Mouse (Mus musculus): Measurements from ENCODE around the gene Crim1. TPM values are rescaled to one million over a fixed set of nuclear protein-coding genes. Genes with fewer than 3 reads are reported as not detected.
A peak's percentile ranks its signal among the peaks of the same experiment; 100 is the strongest.
"Not testable (repeated sequence)": the region's sequence is repeated elsewhere in the genome, so short reads cannot be mapped to it uniquely, and the experiment has no call there.

Crim1 gene
- polyA plus RNA-seq, 1 experiment from 2014 or later = 13.1 TPM

DNA sequence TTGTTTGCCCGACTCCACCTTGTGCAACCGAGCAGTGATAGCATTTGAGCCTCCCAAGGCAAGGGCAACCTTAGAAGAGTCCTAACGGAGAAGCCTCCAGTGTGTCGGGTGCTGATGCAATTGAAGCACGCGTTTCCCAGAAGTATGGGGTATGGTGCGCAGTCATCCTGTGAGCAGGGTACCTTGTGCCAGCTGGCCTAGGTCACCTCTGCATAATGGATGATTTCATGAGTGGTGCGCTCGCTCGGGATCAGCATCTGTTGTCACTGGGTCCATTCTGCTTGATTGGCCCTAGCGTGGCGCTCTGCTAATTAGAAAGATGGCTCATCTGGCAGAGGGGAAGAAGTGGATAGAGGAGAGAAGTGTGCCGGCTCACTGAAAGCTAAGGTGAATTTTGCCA lies 37.9 kb downstream of the Crim1 start:
- peak; percentile 51; the same call in 1 of the 2 replicates for ATAC-seq (replicated peaks)
- Histone ChIP-seq H3K27me3 (replicated peaks) (no peaks in the 10 kb centered on the region), H3K9me3 (no peaks in the 10 kb centered on the region), H3K27ac (no peak overlapping the region), H3K36me3 (replicated peaks) (no peaks in the 10 kb centered on the region; the same call in 1 of the 2 replicates), H3K4me1 (peaks cover 4% of the 10 kb centered on the region; the same call in 1 of the 2 replicates), H3K4me2 (no peak overlapping the region), H3K9ac (no peak overlapping the region), H3K4me3 (no peak overlapping the region)
- WGBS = 79% methylated on average over 13 of the region's 13 CpGs

DNA sequence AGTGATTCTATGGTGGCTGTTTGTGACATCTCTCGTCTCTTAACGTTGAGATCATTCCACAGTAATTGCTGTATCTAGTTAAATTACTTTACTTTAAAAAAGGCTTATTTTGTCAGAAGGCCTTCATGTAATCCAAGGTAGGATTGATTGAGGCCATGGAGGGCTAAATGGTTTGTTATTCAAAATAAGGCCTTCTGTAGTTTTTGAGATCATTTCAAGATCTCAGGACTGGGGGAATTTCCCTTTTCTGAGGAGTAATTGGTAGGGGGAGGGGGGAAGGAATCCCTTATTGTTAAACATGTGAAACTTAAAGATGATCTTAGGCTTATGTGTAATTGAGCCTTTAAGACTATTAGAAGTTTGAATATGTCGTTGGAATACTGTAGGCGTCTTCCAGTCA lies 40.1 kb downstream of the Crim1 start:
- no peak overlapping the region for H3K9ac ChIP-seq
- ATAC-seq (replicated peaks) = no peak
- no peaks in the 10 kb centered on the region; the same call in 1 of the 2 replicates for H3K36me3 ChIP-seq (replicated peaks)
- H3K9me3 ChIP-seq = no peaks in the 10 kb centered on the region
- H3K4me1 ChIP-seq = no peaks in the 10 kb centered on the region
- H3K4me3 ChIP-seq = no peak overlapping the region
- H3K27ac ChIP-seq = no peak overlapping the region
- H3K4me2 ChIP-seq = no peak overlapping the region
- WGBS = 91% methylated on average over 4 of the region's 4 CpGs
- H3K27me3 ChIP-seq (replicated peaks) = no peaks in the 10 kb centered on the region

DNA sequence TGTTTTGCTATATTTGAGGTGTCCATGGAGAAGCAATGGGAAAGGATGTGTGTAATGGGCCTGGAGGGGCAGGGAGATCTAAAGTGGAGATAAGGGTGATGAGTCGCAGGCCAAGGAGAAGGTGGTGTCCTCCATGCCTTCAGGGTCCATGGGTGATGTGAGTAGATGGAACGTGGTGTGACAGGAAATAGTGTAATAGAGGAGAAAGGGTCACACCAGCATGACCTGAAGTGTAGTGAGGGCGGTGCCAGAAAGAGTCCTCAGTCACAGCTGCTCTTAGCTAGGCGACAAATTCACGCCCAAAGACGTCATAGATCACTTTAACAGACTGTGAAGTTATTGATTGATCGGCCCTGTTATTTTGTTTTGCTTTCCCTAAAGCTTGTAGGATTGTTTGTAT lies 41.2 kb downstream of the Crim1 start:
- no peaks in the 10 kb centered on the region for H3K27me3 ChIP-seq (replicated peaks)
- H3K4me1 ChIP-seq = no peaks in the 10 kb centered on the region; the same call in 1 of the 2 replicates
- WGBS = 89% methylated on average over 7 of the region's 7 CpGs
- H3K9me3 ChIP-seq = no peaks in the 10 kb centered on the region
- no peak overlapping the region for H3K4me3 ChIP-seq
- H3K9ac ChIP-seq = no peak overlapping the region
- no peak for ATAC-seq (replicated peaks)
- H3K27ac ChIP-seq = no peak overlapping the region
- H3K36me3 ChIP-seq (replicated peaks) = no peaks in the 10 kb centered on the region; the same call in 1 of the 2 replicates
- no peak overlapping the region for H3K4me2 ChIP-seq

DNA sequence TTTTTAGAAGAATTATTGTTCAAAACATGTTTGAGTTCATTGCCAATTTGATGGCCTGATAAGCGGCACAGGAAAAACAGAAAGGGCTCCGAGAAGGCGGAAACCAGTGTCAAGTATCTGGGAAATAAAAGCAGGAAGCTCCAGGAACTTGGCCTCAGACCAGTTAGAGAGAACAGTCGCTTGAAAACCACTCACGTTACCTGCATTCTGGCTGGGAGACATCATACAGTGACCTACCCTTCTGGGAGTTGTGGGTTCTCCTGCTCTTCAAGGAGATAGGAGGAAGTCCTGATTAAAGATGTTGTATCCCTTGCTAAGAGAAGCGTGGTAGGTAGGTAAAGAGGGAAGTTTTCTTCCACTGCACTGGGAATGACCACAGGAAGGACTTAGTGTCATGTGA lies 44.7 kb downstream of the Crim1 start:
- Histone ChIP-seq H3K9me3 (no peaks in the 10 kb centered on the region), H3K36me3 (replicated peaks) (no peaks in the 10 kb centered on the region), H3K27me3 (replicated peaks) (no peaks in the 10 kb centered on the region), H3K4me3 (no peak overlapping the region), H3K4me2 (no peak overlapping the region), H3K27ac (no peak overlapping the region), H3K4me1 (peaks cover 10% of the 10 kb centered on the region), H3K9ac (no peak overlapping the region)
- ATAC-seq (replicated peaks) = no peak
- 86% methylated on average over 6 of the region's 6 CpGs for WGBS

DNA sequence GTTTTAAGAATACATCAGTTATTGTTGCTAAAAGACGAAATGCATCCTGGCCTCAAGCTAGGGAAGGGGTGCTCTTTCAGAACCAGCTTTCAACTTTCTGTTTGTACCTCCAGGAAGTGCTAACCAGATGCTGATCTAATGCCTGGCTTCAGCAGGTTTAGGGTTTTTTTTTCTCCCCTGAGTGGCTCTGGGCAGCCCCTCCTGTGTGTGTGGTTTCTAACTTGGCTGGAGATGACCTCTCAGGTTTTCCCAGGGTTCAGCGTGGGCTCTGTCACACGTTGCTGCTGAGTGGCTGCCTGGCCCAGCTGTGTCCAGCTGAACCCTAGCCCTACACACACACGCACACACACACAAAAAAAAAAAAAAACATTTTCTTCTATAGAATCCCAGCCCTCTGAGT lies 45.4 kb downstream of the Crim1 start:
- Histone ChIP-seq H3K9ac (no peak overlapping the region), H3K27ac (no peak overlapping the region), H3K4me1 (peaks cover 10% of the 10 kb centered on the region), H3K27me3 (replicated peaks) (no peaks in the 10 kb centered on the region), H3K4me2 (no peak overlapping the region), H3K36me3 (replicated peaks) (no peaks in the 10 kb centered on the region), H3K4me3 (no peak overlapping the region), H3K9me3 (no peaks in the 10 kb centered on the region)
- 58% methylated on average over 4 of the region's 4 CpGs for whole genome bisulfite sequencing
- ATAC-seq (replicated peaks) = no peak; the same call in 1 of the 2 replicates

DNA sequence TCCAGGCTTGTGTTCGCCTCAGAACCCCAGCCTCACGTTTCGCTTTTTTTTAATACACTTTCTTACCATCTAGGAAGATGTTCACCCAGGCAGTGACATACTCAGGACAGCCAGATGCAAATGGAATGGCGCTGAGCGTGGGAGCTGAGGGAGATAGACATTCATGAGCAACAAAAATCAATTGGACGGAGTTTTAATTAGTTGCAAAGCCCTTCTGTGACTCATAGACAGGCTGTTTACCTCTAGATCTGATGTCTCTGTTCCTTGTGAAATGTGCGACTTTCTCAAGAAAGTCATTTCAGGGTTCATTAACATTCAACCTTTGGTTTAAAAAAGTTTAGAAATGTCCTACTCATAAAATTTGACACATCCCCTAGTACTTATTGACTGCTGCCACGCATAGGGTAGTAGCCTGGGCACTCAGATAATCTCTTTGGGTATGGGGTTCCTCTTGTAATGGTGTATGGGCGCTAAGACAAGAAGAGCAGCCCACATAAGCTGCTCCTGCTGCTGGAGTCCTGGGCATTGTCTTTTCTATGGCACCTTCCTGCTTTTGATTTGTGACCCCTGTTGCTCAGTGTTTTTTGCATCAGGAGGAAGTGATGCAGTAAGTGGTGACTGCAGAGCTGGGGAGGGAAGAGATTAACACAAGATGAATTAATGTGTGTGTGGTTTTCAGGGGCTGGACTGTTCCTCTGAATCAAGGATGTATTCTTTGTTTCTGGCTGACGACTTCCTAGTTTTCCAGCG lies 46.8 kb downstream of the Crim1 start:
- Histone ChIP-seq H3K9ac (no peak overlapping the region), H3K36me3 (replicated peaks) (no peaks in the 10 kb centered on the region), H3K27me3 (replicated peaks) (no peaks in the 10 kb centered on the region), H3K4me1 (peaks cover 10% of the 10 kb centered on the region), H3K9me3 (no peaks in the 10 kb centered on the region), H3K4me3 (no peak overlapping the region), H3K4me2 (no peak overlapping the region), H3K27ac (no peak overlapping the region)
- no peak for ATAC-seq (replicated peaks)
- WGBS = 27% methylated on average over 11 of the region's 11 CpGs

DNA sequence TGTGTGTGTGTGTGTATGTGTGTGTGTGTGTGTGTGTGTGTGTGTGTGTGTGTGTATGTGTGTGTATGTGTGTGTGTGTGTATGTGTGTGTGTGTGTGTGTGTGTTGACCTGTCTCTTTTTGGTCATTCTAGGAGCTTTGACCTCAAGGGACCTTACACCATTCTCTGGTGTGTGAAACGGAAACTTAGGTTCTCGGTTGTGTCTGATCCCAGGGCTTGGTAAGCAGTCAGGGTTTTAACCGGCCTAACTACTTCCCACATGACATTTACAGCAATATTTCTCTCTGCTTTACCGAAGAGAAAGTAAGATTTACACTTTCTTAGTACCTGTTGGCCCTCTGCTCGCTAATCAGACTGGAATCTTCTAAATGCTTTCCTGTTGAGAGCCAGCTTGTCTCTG lies 48.1 kb downstream of the Crim1 start:
- H3K9ac ChIP-seq = no peak overlapping the region
- H3K4me2 ChIP-seq = no peak overlapping the region
- H3K36me3 ChIP-seq (replicated peaks) = no peaks in the 10 kb centered on the region
- H3K4me3 ChIP-seq = no peak overlapping the region
- peaks cover 11% of the 10 kb centered on the region for H3K4me1 ChIP-seq
- H3K27ac ChIP-seq = no peak overlapping the region
- no peak for ATAC-seq (replicated peaks)
- no peaks in the 10 kb centered on the region for H3K9me3 ChIP-seq
- no peaks in the 10 kb centered on the region for H3K27me3 ChIP-seq (replicated peaks)
- 81% methylated on average over 5 of the region's 5 CpGs for WGBS

DNA sequence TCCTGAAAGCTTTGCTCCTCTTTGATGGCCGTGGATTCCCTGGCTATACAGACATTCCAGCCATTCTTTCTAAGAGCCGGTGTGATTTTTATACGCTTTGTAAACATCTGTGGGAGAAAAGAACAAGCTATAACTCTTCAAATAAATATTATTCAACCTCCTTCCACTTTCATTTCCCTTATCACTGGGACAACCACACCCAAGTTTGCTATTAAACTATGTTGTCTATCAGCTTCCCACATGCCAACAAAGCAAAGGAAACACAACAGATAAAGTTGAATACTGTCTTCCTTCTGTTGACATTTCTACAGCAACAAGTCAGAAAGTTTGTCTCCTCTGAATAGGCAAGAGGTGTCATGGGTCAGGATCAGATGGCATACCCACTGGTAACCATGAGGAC lies 48.9 kb downstream of the Crim1 start:
- H3K4me1 ChIP-seq = peaks cover 15% of the 10 kb centered on the region
- H3K36me3 ChIP-seq (replicated peaks) = no peaks in the 10 kb centered on the region
- H3K9me3 ChIP-seq = no peaks in the 10 kb centered on the region
- ATAC-seq (replicated peaks) = no peak
- no peak overlapping the region for H3K4me3 ChIP-seq
- H3K4me2 ChIP-seq = no peak overlapping the region
- no peak overlapping the region for H3K9ac ChIP-seq
- WGBS = 74% methylated on average over 3 of the region's 3 CpGs
- H3K27ac ChIP-seq = no peak overlapping the region
- no peaks in the 10 kb centered on the region for H3K27me3 ChIP-seq (replicated peaks)

DNA sequence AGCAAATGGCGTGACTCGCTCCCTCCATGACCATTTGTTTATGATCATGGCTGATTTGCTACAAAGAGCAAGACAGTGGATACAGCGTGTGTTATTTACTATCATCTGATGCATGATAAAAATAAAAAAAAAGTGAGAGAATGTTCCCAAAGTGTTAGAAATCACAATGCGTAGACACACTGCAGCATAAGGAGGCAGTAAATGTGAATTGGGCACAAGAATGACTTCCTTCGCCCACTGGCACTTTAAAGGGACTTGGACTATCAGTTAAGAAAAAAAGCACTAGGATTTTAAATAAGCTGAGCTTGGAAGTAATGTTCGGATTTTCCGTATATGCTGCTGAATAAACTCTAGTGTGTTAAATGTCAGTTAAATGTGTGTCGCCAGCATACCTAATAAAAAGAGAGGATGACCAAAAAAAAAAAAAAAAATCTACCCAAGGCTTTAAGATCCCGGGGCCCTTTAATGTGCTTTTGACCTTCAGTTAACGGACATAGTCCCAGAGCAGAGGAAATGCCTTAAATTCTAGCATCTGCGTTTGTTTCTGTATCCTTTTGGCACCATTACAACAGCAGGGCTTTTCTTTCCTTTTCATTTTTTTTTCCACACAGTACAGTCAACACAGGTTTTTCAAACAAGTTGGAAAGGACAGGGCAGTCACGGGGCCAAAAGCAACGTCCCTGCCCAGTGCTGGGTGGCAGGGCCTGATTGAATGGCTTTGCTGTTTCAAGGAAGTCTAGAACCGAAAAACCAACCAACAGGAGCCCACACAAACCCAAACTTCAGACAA lies 50.3 kb downstream of the Crim1 start:
- H3K9me3 ChIP-seq = no peaks in the 10 kb centered on the region
- H3K4me3 ChIP-seq = no peak overlapping the region
- ATAC-seq (replicated peaks) = no peak
- no peak overlapping the region for H3K27ac ChIP-seq
- no peaks in the 10 kb centered on the region for H3K27me3 ChIP-seq (replicated peaks)
- H3K4me1 ChIP-seq = peaks cover 20% of the 10 kb centered on the region
- H3K9ac ChIP-seq = no peak overlapping the region
- H3K36me3 ChIP-seq (replicated peaks) = no peaks in the 10 kb centered on the region
- H3K4me2 ChIP-seq = no peak overlapping the region
- WGBS = 82% methylated on average over 14 of the region's 14 CpGs

DNA sequence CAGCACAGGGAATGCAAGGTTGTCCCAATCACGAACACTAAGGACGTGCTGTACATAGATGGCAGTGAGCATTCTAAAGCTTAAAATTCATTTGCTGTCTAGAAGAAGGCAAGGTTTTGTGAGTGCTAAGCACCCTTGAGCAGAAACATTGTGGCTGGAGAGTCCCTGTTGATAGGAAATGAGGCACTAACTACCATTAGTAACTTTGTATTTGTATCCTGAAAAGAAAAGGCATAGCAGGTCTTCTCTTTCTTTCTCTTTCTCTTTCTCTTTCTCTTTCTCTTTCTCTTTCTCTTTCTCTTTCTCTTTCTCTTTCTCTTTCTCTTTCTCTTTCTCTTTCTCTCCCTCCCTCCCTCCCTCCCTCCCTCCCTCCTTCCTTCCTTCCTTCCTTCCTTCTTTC lies 53.5 kb downstream of the Crim1 start:
- H3K4me2 ChIP-seq; H3K4me3 ChIP-seq; ATAC-seq (replicated peaks); H3K27ac ChIP-seq; H3K9me3 ChIP-seq; H3K9ac ChIP-seq; H3K27me3 ChIP-seq (replicated peaks); H3K36me3 ChIP-seq (replicated peaks): not testable (repeated sequence)
- WGBS = 87% methylated on average over 2 of the region's 2 CpGs
- H3K4me1 ChIP-seq = peaks cover 10% of the 10 kb centered on the region

DNA sequence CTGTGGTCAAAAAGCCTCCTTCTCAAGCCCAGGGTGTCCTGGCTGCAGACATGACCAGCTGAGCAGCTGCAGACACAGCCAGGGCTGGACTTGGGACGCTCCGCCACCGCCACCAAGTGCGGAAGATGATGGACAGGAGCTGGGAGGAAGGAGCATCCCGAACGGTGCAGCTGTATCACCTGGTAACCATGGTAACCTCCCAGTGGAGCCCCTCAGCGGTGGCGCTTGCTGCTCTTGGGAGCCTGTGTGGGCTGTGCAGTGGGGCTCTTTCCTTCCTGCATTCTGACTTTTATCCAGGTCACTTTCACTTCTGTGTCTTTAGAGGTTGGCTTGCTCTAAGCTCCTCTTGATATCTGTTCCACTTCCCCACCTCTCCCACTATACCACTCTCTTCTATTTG lies 54.2 kb downstream of the Crim1 start:
- Histone ChIP-seq H3K36me3 (replicated peaks) (no peaks in the 10 kb centered on the region), H3K4me2 (peak overlapping the region; percentile 12; the same call in 1 of the 2 replicates), H3K4me3 (no peak overlapping the region), H3K9ac (no peak overlapping the region), H3K27me3 (replicated peaks) (no peaks in the 10 kb centered on the region), H3K9me3 (no peaks in the 10 kb centered on the region), H3K4me1 (peaks cover 10% of the 10 kb centered on the region), H3K27ac (no peak overlapping the region)
- 49% methylated on average over 8 of the region's 8 CpGs for WGBS
- peak; percentile 38 for ATAC-seq (replicated peaks)

DNA sequence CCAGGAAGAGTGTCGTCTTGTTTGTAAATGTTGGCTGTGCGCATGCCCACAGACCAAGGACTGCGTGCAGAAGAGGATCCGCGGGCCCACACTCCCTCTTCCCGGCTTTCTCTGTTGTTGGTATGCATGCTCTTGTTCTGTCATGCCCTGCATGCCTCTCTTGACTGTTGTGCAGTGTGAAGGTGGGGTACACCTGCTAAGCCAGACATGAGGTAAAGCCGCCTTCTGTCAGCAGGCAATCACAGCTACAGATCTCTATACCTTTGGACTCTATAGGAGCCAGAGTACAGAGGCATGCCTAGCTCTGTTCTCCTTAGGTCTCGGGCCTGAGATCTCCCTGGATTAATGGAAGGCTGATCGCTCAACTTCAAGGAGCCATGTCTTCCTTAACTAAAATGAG lies 55.7 kb downstream of the Crim1 start:
- peaks cover 10% of the 10 kb centered on the region for H3K4me1 ChIP-seq
- WGBS = 91% methylated on average over 9 of the region's 9 CpGs
- H3K27ac ChIP-seq = no peak overlapping the region
- H3K4me2 ChIP-seq = no peak overlapping the region
- H3K4me3 ChIP-seq = no peak overlapping the region
- no peaks in the 10 kb centered on the region for H3K27me3 ChIP-seq (replicated peaks)
- no peaks in the 10 kb centered on the region for H3K36me3 ChIP-seq (replicated peaks)
- H3K9ac ChIP-seq = no peak overlapping the region
- ATAC-seq (replicated peaks) = no peak
- H3K9me3 ChIP-seq = no peaks in the 10 kb centered on the region

Measured in midbrain, embryonic 15.5 days (tissue).